Mouse (Mus musculus): ENCODE measurements around the gene Olfr434. TPM values are rescaled to one million over a fixed set of nuclear protein-coding genes. Genes with fewer than 3 reads are reported as not detected.
"Not testable (repeated sequence)": the region's sequence is repeated elsewhere in the genome, so short reads cannot be mapped to it uniquely, and the experiment has no call there.

Olfr434 gene
- not detected in 2 replicates for polyA plus RNA-seq (2015; fragmentation: Nextera tagmentation; extraction: Ambion mirVana)

- not testable (repeated sequence) for DNase-seq (ENCODE audit: low spot score)
Observed at GRCm38 (mm10) chr6:43212873-43213272, at the start of gene Olfr434. Gene Olfr434, plus strand, starts transcription at chr6:43213021.

DNA sequence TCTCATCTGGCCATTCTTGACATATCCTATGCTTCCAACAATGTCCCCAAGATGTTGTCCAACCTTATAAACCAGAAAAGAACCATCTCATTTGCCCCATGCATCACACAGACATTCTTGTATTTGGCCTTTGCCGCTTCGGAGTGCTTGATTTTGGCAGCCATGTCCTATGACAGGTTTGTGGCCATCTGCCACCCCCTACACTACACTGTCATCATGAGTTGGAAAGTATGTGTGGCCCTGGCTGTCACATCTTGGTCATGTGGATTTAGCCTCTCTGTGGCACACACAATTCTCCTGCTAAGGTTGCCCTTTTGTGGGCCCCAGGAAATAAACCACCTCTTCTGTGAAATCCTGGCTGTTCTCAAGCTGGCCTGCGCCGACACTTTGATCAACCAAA is 45.6 kb upstream of the Olfr434 start:
- no peak for DNase-seq (ENCODE audit: low spot score)

DNA sequence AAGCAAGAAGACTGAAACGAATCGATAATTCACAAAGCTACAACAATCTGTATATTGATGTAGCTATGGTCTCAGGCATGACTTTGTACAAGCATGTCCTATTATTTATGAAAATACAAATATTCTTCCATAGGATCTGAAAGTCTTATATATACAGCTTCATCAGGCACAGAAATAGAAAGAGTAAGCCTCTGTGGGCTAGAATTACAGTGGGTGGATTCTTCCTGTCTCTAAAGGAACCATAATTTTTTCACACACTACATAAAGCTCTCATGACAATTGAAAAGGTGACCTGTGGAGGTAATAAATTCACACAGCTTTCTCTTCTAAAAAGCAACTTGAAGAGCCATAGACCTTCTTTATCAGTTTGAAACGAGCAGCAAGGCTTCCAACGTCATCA is 41.0 kb upstream of the Olfr434 start, which contains the start of gene Olfr13:
TSS of gene Olfr13 (plus strand) at position 301 of the 400 bp plus-strand sequence.
- no peak for DNase-seq (ENCODE audit: low spot score)

DNA sequence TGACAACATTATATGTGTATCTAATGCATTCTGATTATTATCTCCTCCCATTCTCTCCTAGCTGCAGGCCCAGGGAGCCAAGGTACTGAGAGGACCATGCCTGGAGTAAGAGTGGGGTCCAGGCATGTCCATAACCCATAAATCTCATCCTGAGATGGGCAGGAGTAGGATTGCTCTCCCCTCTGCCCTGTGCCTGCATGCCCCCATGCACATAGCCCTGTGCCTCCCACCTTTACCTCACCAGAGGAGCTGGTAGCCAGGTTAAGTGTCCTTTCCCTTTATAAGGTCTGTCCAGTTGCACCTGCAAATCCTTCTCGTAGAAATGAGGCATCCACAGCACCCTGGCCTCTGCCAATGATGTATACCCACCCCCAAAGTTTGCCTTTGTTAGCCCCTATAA is 34.7 kb upstream of the Olfr434 start:
- DNase-seq (ENCODE audit: low spot score), result no peak

- no peak for DNase-seq (ENCODE audit: low spot score)
Observed at GRCm38 (mm10) chr6:43178584-43179501, 34.0 kb upstream of the Olfr434 start.

DNA sequence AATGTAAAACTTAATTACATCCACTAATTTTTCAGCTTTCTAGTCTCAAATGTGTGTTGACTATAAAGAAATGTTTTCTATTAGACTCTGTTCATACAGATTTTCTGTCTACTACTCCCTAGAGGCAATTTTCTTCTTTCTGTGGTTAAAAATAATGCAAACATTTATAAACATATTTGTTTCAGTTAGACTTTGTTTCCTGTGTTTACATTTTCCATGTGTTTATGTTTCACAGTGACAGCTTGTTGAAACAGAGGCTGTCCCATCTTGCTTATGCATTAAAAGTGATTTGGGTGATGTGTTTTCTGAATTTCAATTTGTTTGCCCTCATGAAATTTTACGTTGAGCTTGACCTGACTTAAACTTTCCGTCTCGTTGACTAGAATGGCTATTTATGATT is 21.8 kb upstream of the Olfr434 start:
- no peak for DNase-seq (ENCODE audit: low spot score)

- no peak for DNase-seq (ENCODE audit: low spot score)
Observed at GRCm38 (mm10) chr6:43196781-43197180, 16.0 kb upstream of the Olfr434 start, which contains the start of gene Olfr435. Gene Olfr435, plus strand, starts transcription at chr6:43197146.

DNA sequence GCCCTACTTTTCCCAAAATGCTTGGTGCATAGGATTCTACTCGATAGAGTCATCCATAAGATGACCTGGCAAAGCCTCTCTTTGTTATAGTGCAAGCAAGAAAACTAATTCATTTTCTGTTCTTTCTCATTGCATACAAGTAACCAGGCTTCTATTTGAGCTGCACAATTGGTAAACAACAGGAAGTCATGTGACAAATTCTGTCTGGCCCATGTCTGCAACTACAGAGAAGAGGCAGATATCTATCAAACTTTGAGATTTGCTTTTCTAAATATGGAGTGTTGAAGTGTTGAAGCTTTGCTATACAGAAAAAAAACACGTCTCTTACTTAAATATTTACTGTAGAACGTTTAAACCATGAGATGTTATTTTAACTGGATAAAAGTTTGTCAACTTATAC is 14.7 kb upstream of the Olfr434 start:
- DNase-seq (ENCODE audit: low spot score), result no peak

DNA sequence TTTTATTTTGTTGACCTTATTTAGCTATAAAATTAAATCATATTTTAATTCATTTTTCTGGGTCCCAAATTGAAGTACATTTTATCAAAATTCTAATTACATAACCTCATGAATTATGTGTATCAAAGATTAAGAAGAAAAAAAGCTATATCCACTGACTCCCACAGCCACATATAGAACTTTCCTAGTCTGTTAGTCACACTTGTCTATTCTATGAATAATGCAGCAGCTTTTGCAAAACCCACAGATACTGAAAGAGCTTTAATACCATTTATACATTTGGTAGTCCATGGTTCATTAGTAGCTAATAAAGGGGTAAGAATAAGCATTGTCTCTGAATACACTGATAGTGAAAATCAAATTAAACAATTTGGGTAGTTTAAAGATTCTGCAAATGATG is 10.0 kb upstream of the Olfr434 start:
- no peak for DNase-seq (ENCODE audit: low spot score)

DNA sequence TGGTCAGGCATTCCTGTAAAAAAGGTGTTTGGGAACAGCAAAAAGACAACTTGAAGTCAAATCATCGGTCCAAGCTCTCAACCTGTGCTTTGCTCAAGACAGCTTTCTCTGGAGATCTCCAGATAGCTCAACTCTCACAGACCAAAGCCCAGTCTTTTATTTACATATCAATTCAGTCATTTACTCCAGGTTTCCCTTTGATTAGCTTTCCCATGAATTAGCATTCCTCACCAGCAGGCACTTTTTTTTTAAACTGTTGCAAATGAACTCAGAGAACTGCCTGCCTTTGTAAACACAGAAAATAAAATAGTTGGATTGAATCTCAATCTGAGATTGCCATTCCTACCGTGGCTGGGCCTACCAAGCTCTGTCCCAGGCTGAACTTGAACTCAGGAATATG is 7.5 kb upstream of the Olfr434 start:
- DNase-seq (ENCODE audit: low spot score), result no peak

DNA sequence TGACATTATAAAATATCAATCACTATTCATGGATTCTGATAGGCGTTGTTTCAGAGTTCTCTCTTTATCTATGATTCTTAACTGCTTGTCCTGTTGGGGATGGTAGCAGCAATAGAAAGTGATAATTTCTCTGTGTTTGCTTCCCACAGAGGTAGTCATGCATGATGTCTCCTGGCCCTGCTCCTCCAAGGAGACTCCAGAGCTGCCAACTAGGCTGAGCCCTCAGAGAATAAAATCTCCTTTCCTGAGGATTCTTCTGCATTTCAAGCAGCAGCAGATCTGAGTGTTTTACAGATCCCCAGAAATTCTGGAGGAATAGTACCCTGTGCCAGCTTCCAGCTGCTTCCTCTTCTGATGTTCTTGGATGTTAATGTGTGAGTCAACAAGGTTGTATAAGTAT is 18.4 kb downstream of the Olfr434 start, which contains the start of gene Olfr47:
TSS of gene Olfr47 (plus strand) at position 275 of the 400 bp plus-strand sequence.
- DNase-seq (ENCODE audit: low spot score), result not testable (repeated sequence)

- peak; percentile 42 for DNase-seq (ENCODE audit: low spot score)
Observed at GRCm38 (mm10) chr6:43242061-43242460, 29.2 kb downstream of the Olfr434 start.

GRCm38 (mm10) chr6:43247396-43247795 is 34.6 kb downstream of the Olfr434 start:
- no peak for DNase-seq (ENCODE audit: low spot score)

DNA sequence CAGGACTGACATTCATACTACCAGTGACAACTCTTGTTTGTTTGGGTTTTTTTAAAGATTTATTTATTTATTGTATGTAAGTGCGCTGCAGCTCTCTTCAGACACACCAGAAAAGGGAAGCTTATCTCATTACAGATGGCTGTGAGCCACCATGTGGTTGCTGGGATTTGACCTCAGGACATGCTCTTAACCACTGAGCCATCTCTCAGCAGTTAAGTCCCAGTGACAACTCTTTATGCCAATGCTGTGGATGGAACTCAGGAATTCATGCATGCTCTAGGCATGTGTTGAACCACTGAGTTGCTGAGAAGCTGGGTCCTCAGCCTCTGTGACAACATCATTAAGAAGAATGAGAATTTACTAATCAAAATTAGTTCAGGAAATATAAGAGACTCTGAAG is 40.2 kb downstream of the Olfr434 start:
- DNase-seq (ENCODE audit: low spot score), result no peak

GRCm38 (mm10) chr6:43254193-43254926 is 41.5 kb downstream of the Olfr434 start:
- DNase-seq (ENCODE audit: low spot score), result peak; percentile 45

- DNase-seq (ENCODE audit: low spot score), result no peak
Observed at GRCm38 (mm10) chr6:43260756-43261155, 47.9 kb downstream of the Olfr434 start.

DNA sequence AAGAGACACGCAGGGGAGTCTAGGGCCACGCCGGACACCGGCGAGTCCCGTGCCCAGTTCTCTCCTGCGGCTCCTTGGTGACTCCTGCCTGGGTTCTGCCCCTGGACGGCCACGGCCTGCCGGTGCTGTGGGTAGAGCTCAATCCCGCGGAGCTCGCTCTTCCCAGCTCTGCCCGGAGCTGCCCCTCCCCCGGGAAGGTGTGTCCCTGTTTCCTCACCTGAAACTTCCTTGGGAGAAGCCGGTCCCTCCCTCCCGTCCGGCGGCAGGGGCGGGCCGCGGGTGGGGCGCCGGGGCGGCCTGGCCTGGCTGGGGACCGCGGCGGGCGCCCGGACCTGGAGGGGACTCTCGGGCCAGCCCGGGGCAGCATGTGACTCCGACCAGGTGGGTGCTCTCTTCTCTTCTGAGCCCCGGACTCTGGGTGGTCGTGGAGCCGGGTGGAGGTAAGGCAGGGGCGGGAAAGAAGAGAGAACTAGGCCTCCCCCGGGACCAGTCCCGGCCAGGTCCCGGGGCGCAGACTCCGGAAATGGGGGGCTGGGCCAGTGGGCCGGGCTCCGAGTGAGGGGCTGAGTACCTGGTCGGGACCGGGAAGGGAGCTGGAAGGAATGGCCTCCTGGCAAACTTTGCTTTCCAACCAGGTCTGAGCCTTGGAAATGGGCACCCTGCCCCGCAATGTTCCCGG is 52.7 kb downstream of the Olfr434 start, which contains the start of gene Arhgef5:
TSS of gene Arhgef5 (plus strand) at position 220 of the 679 bp plus-strand sequence.
- peak; percentile 25 for DNase-seq (ENCODE audit: low spot score)

DNA sequence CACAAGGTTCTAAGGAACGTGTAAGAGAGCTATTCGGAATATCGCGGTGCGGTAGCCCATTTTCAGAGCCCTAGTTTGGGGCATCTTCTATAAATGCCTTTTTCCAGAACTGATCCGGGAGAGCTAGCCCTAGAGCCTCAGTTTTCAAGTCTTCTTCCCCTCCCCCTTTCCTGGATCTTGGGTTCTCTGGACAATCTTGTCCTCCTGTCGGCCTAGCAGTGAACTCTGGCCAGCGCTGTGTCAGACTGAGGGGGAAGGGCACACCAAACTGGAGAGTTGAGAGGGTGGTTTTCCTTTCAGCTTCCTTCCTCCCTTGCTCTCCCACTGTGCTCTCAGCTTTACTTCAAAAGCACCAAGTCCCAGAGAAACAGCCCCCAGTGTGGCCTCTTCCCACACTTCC is 53.5 kb downstream of the Olfr434 start:
- DNase-seq (ENCODE audit: low spot score), result peak; percentile 18

Measured in thymus, postnatal 0 days (tissue).